Mouse (Mus musculus): ENCODE results near the gene Arl11.

DNA sequence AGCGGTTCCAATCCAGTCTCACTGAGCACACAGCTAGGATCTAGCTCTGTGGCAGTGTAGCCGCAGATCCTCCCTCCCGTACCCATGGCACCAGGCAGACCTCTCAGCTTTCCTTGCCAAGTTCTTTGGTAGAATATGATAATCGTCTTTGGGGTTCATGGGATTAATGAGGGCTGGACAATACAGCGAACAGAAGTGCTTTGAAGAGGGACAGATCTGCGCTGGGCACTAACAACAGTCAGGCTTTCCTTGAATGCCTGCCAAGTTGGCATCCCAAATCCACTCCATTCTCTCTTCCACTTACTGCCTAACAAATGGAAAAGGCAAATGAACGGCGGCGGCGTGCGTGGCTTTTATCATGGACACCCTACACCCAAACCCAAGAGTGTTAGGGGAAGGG is 21.0 kb downstream of the Arl11 start:
- TF ChIP-seq MAX (IDR thresholded peaks at IDR 0.05; ENCODE audit: low read depth): no peak
- TF ChIP-seq POLR2A (IDR thresholded peaks at IDR 0.05; ENCODE audit: insufficient read length, low read depth): no peak
- no peak for TF ChIP-seq USF1 (IDR thresholded peaks at IDR 0.05; ENCODE audit: low read depth)
- TF ChIP-seq E2F4 (IDR thresholded peaks at IDR 0.05; ENCODE audit: insufficient read depth): no peak
- TF ChIP-seq REST (IDR thresholded peaks at IDR 0.05; ENCODE audit: insufficient read depth, insufficient read length): no peak
- no peak for TF ChIP-seq MYOD1 (IDR thresholded peaks at IDR 0.05; ENCODE audit: control insufficient read depth in 1 of 3, insufficient read length in 2 of 3, low read depth in 2 of 3)
- TF ChIP-seq POLR2AphosphoS2 (IDR thresholded peaks at IDR 0.05; ENCODE audit: insufficient read length, low read depth): no peak
- TF ChIP-seq TCF12 (IDR thresholded peaks at IDR 0.05; ENCODE audit: insufficient read depth, poor library complexity, severe bottlenecking): no peak
- TF ChIP-seq CEBPB (IDR thresholded peaks at IDR 0.05; ENCODE audit: insufficient read depth, poor library complexity, severe bottlenecking): no peak
